Mouse (Mus musculus) heart, postnatal 0 days (tissue): ENCODE data around the gene Irak2. TPM values are rescaled to one million over a fixed set of nuclear protein-coding genes. Genes with fewer than 3 reads are reported as not detected.
A peak's percentile ranks its signal among the peaks of the same experiment; 100 is the strongest.

Experiments used
- ATAC-seq: fragments of 200-750 bp; cut with Nextera tagmentation; 2 replicates; pipeline ENCODE4 v1.8.0; 2017; ENCODE audit warnings: low read depth, moderate number of reproducible peaks, moderate library complexity; ENCODE audit not compliant: insufficient read depth
- DNase-seq: peaks from one replicate; pipeline ENCODE4 v3.0.0-alpha.2; 2016; ENCODE audit warnings: low spot score
- H3K27ac ChIP-seq: fragments of 300-500 bp; sonication (generic); 2 replicates; pipeline ENCODE4 v1.5.1; 2014; ENCODE audit warnings: low read depth, mild to moderate bottlenecking
- H3K27me3 ChIP-seq: fragments of 300-500 bp; sonication (generic); 2 replicates; pipeline ENCODE4 v1.6.1; 2014; ENCODE audit warnings: low read length, mixed read lengths; ENCODE audit not compliant: control insufficient read depth, insufficient read depth
- H3K36me3 ChIP-seq: fragments of 300-500 bp; sonication (generic); replicated peaks from 2 replicates; pipeline ENCODE4 v1.6.1; 2014; ENCODE audit warnings: low read length, mixed read lengths; ENCODE audit not compliant: control insufficient read depth, insufficient read depth
- H3K4me1 ChIP-seq: fragments of 300-500 bp; sonication (generic); 2 replicates; pipeline ENCODE4 v1.6.1; 2014; ENCODE audit warnings: antibody characterized with exemption; ENCODE audit not compliant: control insufficient read depth, insufficient read depth
- H3K4me2 ChIP-seq: fragments of 300-500 bp; sonication (generic); 2 replicates; pipeline ENCODE4 v1.6.1; 2014; ENCODE audit warnings: low read depth, mild to moderate bottlenecking, low read length, moderate library complexity
- H3K4me3 ChIP-seq: fragments of 300-500 bp; sonication (generic); 2 replicates; pipeline ENCODE4 v1.5.1; 2014; ENCODE audit warnings: low read depth, low read length
- H3K9ac ChIP-seq: fragments of 300-500 bp; sonication (generic); replicated peaks from 2 replicates; pipeline ENCODE4 v1.6.1; 2014; ENCODE audit warnings: low read depth, low read length, mixed read lengths
- H3K9me3 ChIP-seq: fragments of 300-500 bp; sonication (generic); replicated peaks from 2 replicates; pipeline ENCODE4 v1.6.1; 2016; ENCODE audit warnings: low read length; ENCODE audit not compliant: control insufficient read depth
- CTCF ChIP-seq: IDR thresholded peaks from 2 replicates; pipeline ENCODE4 v1.5.1; 2016; ENCODE audit warnings: antibody characterized with exemption, control low read depth, low read depth
- EP300 ChIP-seq: IDR thresholded peaks from 2 replicates; pipeline ENCODE4 v1.6.1; 2016; ENCODE audit warnings: antibody characterized with exemption, low read depth
- WGBS: fragments of 180-500 bp; shearing (Covaris S2); extraction: QIAGEN DNeasy Blood & Tissue Kit; methylation state at CpG from one replicate; pipeline ENCODE4 v1.1.7; 2014; 5-methylcytosine and 5-hydroxymethylcytosine counted together
- polyA plus RNA-seq: library from polyadenylated mRNA; unstranded; fragments of >200 nt; fragmentation: Nextera tagmentation; extraction: Ambion mirVana; gene quantifications from 2 replicates; pipeline ENCODE4 v1.2.1, GENCODE M21; 2015
- total RNA-seq: library from RNA; depleted of rRNA; stranded (reverse); fragments of >200 nt; gene quantifications from 2 replicates; pipeline ENCODE4 v1.2.3, GENCODE M21; 2014; ENCODE audit warnings: low replicate concordance

The Irak2 gene
- total and polyA plus RNA-seq, 2 experiments from 2014 or later: 6.3 to 23.2 TPM

GRCm38 (mm10) chr6:113690400-113691083 is 52.3 kb downstream of the Irak2 start:
- peak; percentile 90 for DNase-seq
- H3K27ac ChIP-seq: peak overlapping the region; percentile 81
- peak overlapping the region; percentile 29 for H3K9ac ChIP-seq
- TF ChIP-seq EP300 (0 out of 2 replicates have a peak, but pooled peaks have one; percentile 20), CTCF (no peak)
- H3K9me3 ChIP-seq: no peaks in the 10 kb centered on the region
- no peaks in the 10 kb centered on the region; the same call in 1 of the 2 replicates for H3K36me3 ChIP-seq
- ATAC-seq: peak; percentile 76
- H3K4me2 ChIP-seq: peak overlapping the region; percentile 33
- 2% methylated on average over 14 of the region's 14 CpGs for WGBS
- peaks cover 13% of the 10 kb centered on the region; the same call in 1 of the 2 replicates for H3K4me1 ChIP-seq
- H3K4me3 ChIP-seq: 0 out of 2 replicates have a peak overlapping the region, but pooled peaks have one; percentile 9
- H3K27me3 ChIP-seq: no peaks in the 10 kb centered on the region

- H3K4me1 ChIP-seq: peaks cover 13% of the 10 kb centered on the region; the same call in 1 of the 2 replicates
- TF ChIP-seq EP300 (no peak), CTCF (no peak)
- no peak for ATAC-seq
Measured at GRCm38 (mm10) chr6:113691084-113691462, 52.8 kb downstream of the Irak2 start.

GRCm38 (mm10) chr6:113692661-113693133 is 54.4 kb downstream of the Irak2 start:
- TF ChIP-seq EP300: no peak
- TF ChIP-seq CTCF: no peak
- Histone ChIP-seq H3K9ac (no peak overlapping the region), H3K9me3 (no peaks in the 10 kb centered on the region), H3K27me3 (no peaks in the 10 kb centered on the region), H3K4me1 (peaks cover 14% of the 10 kb centered on the region; the same call in 1 of the 2 replicates), H3K27ac (no peak overlapping the region), H3K4me2 (no peak overlapping the region), H3K4me3 (no peak overlapping the region), H3K36me3 (no peaks in the 10 kb centered on the region; the same call in 1 of the 2 replicates)
- no peak for DNase-seq
- WGBS: 82% methylated on average over 5 of the region's 5 CpGs
- no peak for ATAC-seq

More at GRCm38 (mm10) chr6:113691084-113691462, 52.8 kb downstream of the Irak2 start:
- Histone ChIP-seq H3K27ac (peak overlapping the region; percentile 81), H3K9ac (peak overlapping the region; percentile 29), H3K9me3 (no peaks in the 10 kb centered on the region), H3K36me3 (no peaks in the 10 kb centered on the region; the same call in 1 of the 2 replicates), H3K4me3 (no peak overlapping the region), H3K27me3 (no peaks in the 10 kb centered on the region), H3K4me2 (peak overlapping the region; percentile 33)
- DNase-seq: no peak
- 71% methylated on average over 4 of the region's 4 CpGs for WGBS

GRCm38 (mm10) chr6:113693377-113693776 is 55.1 kb downstream of the Irak2 start:
- Histone ChIP-seq H3K9ac (no peak overlapping the region), H3K9me3 (no peaks in the 10 kb centered on the region), H3K4me3 (no peak overlapping the region), H3K27me3 (no peaks in the 10 kb centered on the region), H3K36me3 (no peaks in the 10 kb centered on the region; the same call in 1 of the 2 replicates), H3K4me2 (no peak overlapping the region), H3K4me1 (peaks cover 21% of the 10 kb centered on the region), H3K27ac (no peak overlapping the region)
- ATAC-seq (no peak), DNase-seq (no peak)
- TF ChIP-seq EP300 (no peak), CTCF (no peak)
- 62% methylated on average over 5 of the region's 5 CpGs for WGBS

- no peak for DNase-seq
- no peak for TF ChIP-seq EP300
- no peak for TF ChIP-seq CTCF
- Histone ChIP-seq H3K27me3 (no peaks in the 10 kb centered on the region), H3K4me2 (no peak overlapping the region), H3K36me3 (peaks cover 7% of the 10 kb centered on the region; the same call in 1 of the 2 replicates), H3K9me3 (no peaks in the 10 kb centered on the region), H3K4me3 (no peak overlapping the region), H3K27ac (no peak overlapping the region), H3K4me1 (peaks cover 30% of the 10 kb centered on the region), H3K9ac (no peak overlapping the region)
- ATAC-seq: no peak
- 73% methylated on average over 1 of the region's 1 CpGs for WGBS
Measured at GRCm38 (mm10) chr6:113695203-113695602, 56.9 kb downstream of the Irak2 start.
